Mouse (Mus musculus) MN1 (cell line): ENCODE data around the gene Rdh16.
A peak's percentile ranks its signal among the peaks of the same experiment; 100 is the strongest.
"Not testable (repeated sequence)": the region's sequence is repeated elsewhere in the genome, so short reads cannot be mapped to it uniquely, and the experiment has no call there.

Experiments used
- DNase-seq: peaks from one replicate; pipeline ENCODE4 v3.0.0-alpha.2; 2016; ENCODE audit warnings: low spot score

The Rdh16 gene

GRCm38 (mm10) chr10:127800891-127801290, at the start of gene Rdh16:
Gene Rdh16, plus strand, starts transcription at chr10:127801152.
- no peak for DNase-seq

- no peak for DNase-seq
Observed at GRCm38 (mm10) chr10:127751548-127751947, 49.4 kb upstream of the Rdh16 start, which contains the start of gene Gpr182. Gene Gpr182, minus strand, starts transcription at chr10:127751732.

GRCm38 (mm10) chr10:127754566-127755166, 46.3 kb upstream of the Rdh16 start:
- no peak for DNase-seq

- no peak for DNase-seq
Observed at GRCm38 (mm10) chr10:127755246-127755645, 45.7 kb upstream of the Rdh16 start.

- no peak for DNase-seq
Observed at GRCm38 (mm10) chr10:127755770-127756468, 45.0 kb upstream of the Rdh16 start.

- no peak for DNase-seq
Observed at GRCm38 (mm10) chr10:127759181-127760110, 41.5 kb upstream of the Rdh16 start, which contains the start of the genes Rdh1 and Rdh16f1. Gene Rdh1, plus strand, starts transcription at chr10:127759721. Gene Rdh16f1, plus strand, starts transcription at chr10:127759787.

GRCm38 (mm10) chr10:127762926-127763325, 38.0 kb upstream of the Rdh16 start:
- not testable (repeated sequence) for DNase-seq

GRCm38 (mm10) chr10:127763914-127764680, 36.9 kb upstream of the Rdh16 start:
- no peak for DNase-seq

GRCm38 (mm10) chr10:127766564-127766963, 34.4 kb upstream of the Rdh16 start:
- no peak for DNase-seq

- no peak for DNase-seq
Observed at GRCm38 (mm10) chr10:127776011-127776410, 24.9 kb upstream of the Rdh16 start, which contains the start of gene Rdh9. Gene Rdh9, plus strand, starts transcription at chr10:127776386.

GRCm38 (mm10) chr10:127782321-127782720, 18.6 kb upstream of the Rdh16 start:
- DNase-seq = not testable (repeated sequence)

- DNase-seq = not testable (repeated sequence)
Observed at GRCm38 (mm10) chr10:127785411-127785810, 15.5 kb upstream of the Rdh16 start.

GRCm38 (mm10) chr10:127799295-127799694, 1.7 kb upstream of the Rdh16 start:
- DNase-seq = no peak

GRCm38 (mm10) chr10:127801612-127802011, 660 bp downstream of the Rdh16 start:
- DNase-seq = no peak

- no peak for DNase-seq
Observed at GRCm38 (mm10) chr10:127802236-127802635, 1.3 kb downstream of the Rdh16 start.

- no peak for DNase-seq
Observed at GRCm38 (mm10) chr10:127804416-127804815, 3.5 kb downstream of the Rdh16 start.

GRCm38 (mm10) chr10:127815888-127816287, 14.9 kb downstream of the Rdh16 start:
- no peak for DNase-seq

GRCm38 (mm10) chr10:127817268-127817910, 16.4 kb downstream of the Rdh16 start:
- not testable (repeated sequence) for DNase-seq

- DNase-seq = not testable (repeated sequence)
Observed at GRCm38 (mm10) chr10:127821806-127822205, 20.9 kb downstream of the Rdh16 start.

- peak; percentile 40 for DNase-seq
Observed at GRCm38 (mm10) chr10:127825386-127825785, 24.4 kb downstream of the Rdh16 start.

- no peak for DNase-seq
Observed at GRCm38 (mm10) chr10:127829121-127829520, 28.2 kb downstream of the Rdh16 start.
